8 mouse cellular contexts compared by ENCODE assay signal in the genomic region with DNA sequence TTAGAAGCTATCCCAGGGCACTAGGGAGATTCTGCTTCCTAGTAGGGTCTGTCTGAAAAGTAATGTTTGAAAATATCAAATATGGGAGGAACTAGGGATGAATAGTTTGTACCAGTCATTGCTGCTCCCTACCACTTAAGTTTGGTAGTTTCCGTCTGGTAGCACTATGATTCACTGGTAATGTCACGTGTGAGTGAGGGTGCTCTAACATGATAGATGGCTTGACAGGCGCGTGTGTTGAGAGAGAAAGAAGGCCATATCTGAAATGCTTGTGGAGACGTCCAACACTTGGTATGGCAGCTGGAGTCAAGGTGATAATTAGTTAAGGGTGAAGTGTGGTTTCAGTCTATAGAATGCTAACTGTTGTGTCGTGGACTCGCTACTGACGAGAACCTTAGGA. TPM values are rescaled to one million over a fixed set of nuclear protein-coding genes. Genes with fewer than 3 reads are reported as not detected.
A peak's percentile ranks its signal among the peaks of the same experiment; 100 is the strongest.
DNase-seq lines count a peak whose midpoint lies in the region; ATAC-seq and TF ChIP-seq lines count a peak whose summit lies in the region.

No protein-coding gene starts in this region.

- WGBS in lung, postnatal 0 days, result 53% methylated on average over 8 of the region's 8 CpGs
- 68% methylated on average over 8 of the region's 8 CpGs for WGBS in limb, embryonic 13.5 days
- WGBS in neural tube, embryonic 14.5 days, result 76% methylated on average over 8 of the region's 8 CpGs

- TF ChIP-seq CTCF in lung, postnatal 0 days (IDR thresholded peaks at IDR 0.05), result no peak

- no peak for ATAC-seq in lung, postnatal 0 days
- ATAC-seq in erythroblast, adult 5-6 weeks (replicated peaks; ENCODE audit: low FRiP score, poor library complexity, severe bottlenecking), result peak; percentile 64
- ATAC-seq in limb, embryonic 13.5 days (ENCODE audit: low FRiP score, low read depth), result no peak
- no peak for ATAC-seq in neural tube, embryonic 14.5 days (ENCODE audit: low read depth)

- peak; percentile 45 for DNase-seq in lung, postnatal 0 days (ENCODE audit: low spot score)
- no peak for DNase-seq in lung, postnatal 36 days
- DNase-seq in right cerebral cortex, postnatal 25 days, result no peak
- DNase-seq in kidney, postnatal 10 days, result no peak
- no peak for DNase-seq in left cerebral cortex, postnatal 4 days

- H3K9me3 ChIP-seq in lung, postnatal 0 days (ENCODE audit: low read length), result no peaks in the 10 kb centered on the region
- H3K9me3 ChIP-seq in limb, embryonic 13.5 days, result no peaks in the 10 kb centered on the region
- no peaks in the 10 kb centered on the region for H3K9me3 ChIP-seq in neural tube, embryonic 14.5 days (ENCODE audit: control insufficient read depth, low read length)

- intact Hi-C loops in left cerebral cortex, postnatal 4 days (cut with DNase I), result no loop called here

- H3K9ac ChIP-seq in lung, postnatal 0 days (replicated peaks; ENCODE audit: low read depth), result no peak overlapping the region
- H3K9ac ChIP-seq in limb, embryonic 13.5 days, result peak overlapping the region; percentile 86
- no peak overlapping the region for H3K9ac ChIP-seq in neural tube, embryonic 14.5 days (replicated peaks; ENCODE audit: low read depth, low read length)

- H3K27me3 ChIP-seq in lung, postnatal 0 days (replicated peaks; ENCODE audit: insufficient read depth, low read length), result no peaks in the 10 kb centered on the region
- H3K27me3 ChIP-seq in limb, embryonic 13.5 days, result no peaks in the 10 kb centered on the region
- no peaks in the 10 kb centered on the region for H3K27me3 ChIP-seq in neural tube, embryonic 14.5 days (ENCODE audit: control insufficient read depth, insufficient read depth, low read length)

- no peaks in the 10 kb centered on the region for H3K36me3 ChIP-seq in lung, postnatal 0 days (ENCODE audit: insufficient read depth, low read length)
- H3K36me3 ChIP-seq in limb, embryonic 13.5 days, result peaks cover 7% of the 10 kb centered on the region
- H3K36me3 ChIP-seq in neural tube, embryonic 14.5 days (ENCODE audit: control insufficient read depth, insufficient read depth, low read length), result no peaks in the 10 kb centered on the region

- peaks cover 6% of the 10 kb centered on the region; the same call in 1 of the 2 replicates for H3K4me1 ChIP-seq in lung, postnatal 0 days (ENCODE audit: insufficient read depth, low read depth, low read length)
- peaks cover 37% of the 10 kb centered on the region for H3K4me1 ChIP-seq in limb, embryonic 13.5 days
- peaks cover 23% of the 10 kb centered on the region for H3K4me1 ChIP-seq in neural tube, embryonic 14.5 days (ENCODE audit: control insufficient read depth, insufficient read depth, low read length)

- H3K4me2 ChIP-seq in lung, postnatal 0 days (replicated peaks; ENCODE audit: low read depth, low read length), result peak overlapping the region; percentile 81
- peak overlapping the region; percentile 96 for H3K4me2 ChIP-seq in limb, embryonic 13.5 days (replicated peaks)
- peak overlapping the region; percentile 94 for H3K4me2 ChIP-seq in neural tube, embryonic 14.5 days (ENCODE audit: low read depth, low read length)

- no peak overlapping the region for H3K27ac ChIP-seq in lung, postnatal 0 days (ENCODE audit: low read length)
- H3K27ac ChIP-seq in limb, embryonic 13.5 days, result no peak overlapping the region
- no peak overlapping the region for H3K27ac ChIP-seq in neural tube, embryonic 14.5 days (ENCODE audit: low read depth, low read length)

- no peak overlapping the region for H3K4me3 ChIP-seq in lung, postnatal 0 days (ENCODE audit: low read depth, low read length)
- peak overlapping the region; percentile 95 for H3K4me3 ChIP-seq in limb, embryonic 13.5 days
- H3K4me3 ChIP-seq in neural tube, embryonic 14.5 days (ENCODE audit: low read depth, low read length), result peak overlapping the region; percentile 89; the same call in 1 of the 2 replicates

- no peak for TF ChIP-seq EP300 in lung, postnatal 0 days (IDR thresholded peaks at IDR 0.05)

RNA-seq across cellular contexts. Expression of a gene that starts 1.2 kb away (rescaled TPM):
- polyA plus RNA-seq in lung, postnatal 0 days (2015; fragmentation: Nextera tagmentation; extraction: Ambion mirVana), result 14.5 and 15.1 TPM in 2 replicates
- 12.7 and 21.3 TPM in 2 replicates for total RNA-seq in erythroblast, adult 5-6 weeks (2015; ENCODE audit: low replicate concordance)
- total RNA-seq in erythroblast, adult 5-6 weeks (2017; ENCODE audit: low replicate concordance), result 14.4 and 14.7 TPM in 2 replicates
- 22.4 and 25.7 TPM in 2 replicates for polyA plus RNA-seq in limb, embryonic 13.5 days (2015; fragmentation: Nextera tagmentation; extraction: Ambion mirVana)
- polyA plus RNA-seq in neural tube, embryonic 14.5 days (2014; fragmentation: Nextera tagmentation; extraction: Ambion mirVana), result 31.5 and 34.9 TPM in 2 replicates
- total RNA-seq in left cerebral cortex, postnatal 4 days (2021), result 10 to 100 TPM; 51.9 to 52.7 TPM
